Mouse (Mus musculus): Measurements from ENCODE around the gene Syn3. TPM values are rescaled to one million over a fixed set of nuclear protein-coding genes. Genes with fewer than 3 reads are reported as not detected.
"Not testable (repeated sequence)": the region's sequence is repeated elsewhere in the genome, so short reads cannot be mapped to it uniquely, and the experiment has no call there.

Syn3 gene
- total RNA-seq, 4 experiments from 2014 or later: 0.10 to 0.90 (median 0.57) TPM

DNA sequence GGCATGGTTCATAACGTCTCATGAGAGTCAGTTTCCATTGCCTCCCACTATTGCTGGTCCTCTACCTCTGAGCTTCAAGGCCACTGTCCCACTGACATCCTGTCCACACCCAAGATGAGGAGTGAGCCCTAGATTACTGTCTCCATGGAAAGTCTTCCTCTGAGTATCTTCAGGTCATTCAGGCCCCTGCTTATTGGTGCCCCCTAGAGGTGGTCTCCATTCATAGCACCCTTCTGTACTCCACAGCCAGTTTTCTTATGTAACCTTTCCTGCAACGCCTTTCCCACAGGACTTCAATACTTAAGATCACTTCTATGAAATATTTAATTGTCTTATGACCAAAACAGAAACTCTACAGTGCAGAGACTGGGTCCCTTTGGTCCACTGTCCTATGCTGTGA, 80.4 kb downstream of the Syn3 start:
- no peak for DNase-seq (ENCODE audit: low spot score in 2 of 2)

GRCm38 (mm10) chr10:86416806-86417205, 81.9 kb downstream of the Syn3 start:
- no peak for DNase-seq (ENCODE audit: low spot score in 2 of 2)

DNA sequence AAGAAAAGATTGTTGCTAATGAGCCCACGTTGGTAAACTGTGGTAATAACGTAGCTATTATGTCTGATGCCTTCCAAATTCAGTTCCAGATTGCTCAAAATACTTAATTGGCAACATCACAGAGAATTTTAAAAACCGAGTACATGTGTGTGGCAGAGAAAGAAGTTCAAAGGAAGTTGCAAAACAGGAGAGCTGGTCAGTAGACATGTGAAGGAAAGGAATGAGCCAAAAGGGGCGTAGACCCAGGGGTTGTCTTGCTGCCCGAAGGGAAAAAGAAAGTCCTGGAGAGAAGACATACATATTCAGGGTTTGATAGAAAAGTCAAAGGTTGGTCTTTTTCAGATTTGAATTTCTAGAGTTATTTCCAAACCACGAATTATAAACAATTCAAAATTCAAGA, 87.8 kb downstream of the Syn3 start:
- no peak for DNase-seq (ENCODE audit: low spot score in 2 of 2)

GRCm38 (mm10) chr10:86406952-86407351, 91.7 kb downstream of the Syn3 start:
- DNase-seq (ENCODE audit: low spot score in 2 of 2): no peak

GRCm38 (mm10) chr10:86398347-86398720, 100.4 kb downstream of the Syn3 start:
- DNase-seq (ENCODE audit: low spot score in 2 of 2): no peak

DNA sequence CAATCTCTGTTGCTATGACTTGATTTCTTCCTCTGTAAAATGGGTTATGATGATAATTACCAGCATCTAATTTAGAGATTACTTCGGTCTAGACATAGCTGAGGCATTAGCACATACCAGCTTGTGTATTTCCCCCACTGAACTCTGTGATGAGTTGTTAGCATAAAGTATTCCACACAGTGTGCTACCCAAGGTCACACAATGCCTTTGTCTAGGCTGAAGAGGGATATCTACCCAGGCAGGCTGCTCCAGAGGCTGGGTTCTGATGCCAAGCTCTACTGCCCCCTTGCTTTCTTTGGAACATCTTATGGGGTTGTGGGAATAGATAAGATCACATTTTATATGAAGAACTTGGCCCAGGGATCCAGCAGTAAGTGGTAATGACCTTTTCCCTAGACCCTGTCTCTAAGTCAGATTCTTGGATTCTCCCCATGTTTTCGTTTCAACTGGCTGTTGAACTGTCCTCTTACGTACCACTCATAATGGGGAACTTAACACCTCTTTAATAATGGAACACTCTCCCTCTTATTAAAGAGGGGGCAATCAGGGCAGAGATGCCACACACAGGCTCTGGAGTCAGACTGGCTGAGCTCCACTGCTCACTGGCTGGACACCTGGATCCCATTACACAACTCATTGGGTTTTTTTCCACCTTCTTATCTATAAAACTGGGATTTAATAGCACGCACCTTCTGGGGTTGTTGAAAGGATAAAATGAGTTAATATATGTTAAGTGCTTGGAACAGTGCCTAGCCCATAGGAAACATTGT, 100.9 kb downstream of the Syn3 start:
- DNase-seq (ENCODE audit: low spot score in 2 of 2): no peak

- no peak for DNase-seq (ENCODE audit: low spot score in 2 of 2)
Measured at GRCm38 (mm10) chr10:86392399-86392798, 106.3 kb downstream of the Syn3 start.

DNA sequence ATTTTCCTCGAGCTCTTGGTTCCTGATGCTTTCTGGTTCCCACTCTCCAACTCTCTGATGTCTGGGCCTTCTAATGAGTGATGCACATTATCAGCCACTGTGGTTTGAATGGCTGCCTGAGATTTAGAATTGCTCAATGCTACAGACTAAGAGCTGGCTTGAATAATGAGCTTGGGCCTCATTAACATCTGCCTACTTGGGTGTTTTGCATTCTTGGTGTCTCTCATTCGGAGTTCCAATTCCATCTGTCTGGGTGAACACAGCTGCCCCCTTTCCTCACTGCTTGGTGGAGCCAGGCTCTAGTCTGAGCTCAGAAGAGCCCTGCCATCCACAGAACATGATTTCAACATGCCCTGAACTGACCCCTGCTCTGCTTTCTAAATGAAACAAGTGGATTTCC, 108.8 kb downstream of the Syn3 start:
- no peak for DNase-seq (ENCODE audit: low spot score in 2 of 2)

- no peak for DNase-seq (ENCODE audit: low spot score in 2 of 2)
Measured at GRCm38 (mm10) chr10:86389357-86389756, 109.3 kb downstream of the Syn3 start.

DNA sequence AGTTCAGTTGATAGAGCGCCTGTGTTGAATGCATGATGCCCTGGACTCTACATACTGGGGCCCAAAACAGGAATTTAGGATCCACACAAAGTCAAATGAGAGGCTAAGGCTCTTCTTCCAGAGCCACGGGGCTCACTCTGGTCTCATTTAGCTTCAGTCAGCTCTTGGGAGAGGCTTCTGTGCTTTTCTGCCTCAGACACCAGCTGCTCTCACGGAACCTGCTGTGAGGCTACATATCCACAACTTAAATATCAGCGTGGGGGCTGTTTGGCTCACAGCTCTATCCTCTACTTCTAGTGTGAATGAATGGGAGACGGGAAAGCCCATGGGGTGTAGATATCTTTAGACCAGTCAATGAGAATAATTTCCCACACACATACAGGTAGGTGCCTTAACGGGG, 109.9 kb downstream of the Syn3 start:
- DNase-seq (ENCODE audit: low spot score in 2 of 2): no peak

DNA sequence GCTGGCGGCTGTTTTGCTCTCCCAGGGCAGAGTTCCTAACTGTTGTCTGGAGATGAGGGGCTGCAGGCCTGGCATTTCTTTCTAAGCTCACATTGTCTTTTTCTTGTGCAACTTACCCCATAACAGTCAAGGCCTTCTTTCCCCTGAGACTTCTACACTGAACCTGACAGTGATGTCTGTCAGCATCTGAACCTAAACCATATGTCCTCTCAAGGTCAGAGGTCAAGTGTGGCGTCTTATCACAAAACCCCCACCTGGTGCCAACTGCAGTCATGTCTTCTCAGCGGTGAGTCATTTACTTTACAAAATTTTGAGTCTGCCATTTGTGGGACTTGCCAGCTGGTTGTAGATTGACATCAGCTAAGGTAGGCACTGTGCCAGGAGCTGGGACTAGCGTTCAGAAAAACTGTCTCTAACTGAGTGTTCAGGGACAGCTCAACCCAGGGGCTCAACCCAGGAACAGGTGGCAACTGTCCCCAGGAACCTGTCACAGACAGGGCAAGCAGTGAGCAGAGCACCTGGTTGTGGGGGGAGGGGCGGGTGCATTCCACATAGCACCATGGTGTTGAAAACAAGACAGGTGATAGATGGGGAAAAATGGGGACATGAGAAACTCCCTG, 110.8 kb downstream of the Syn3 start:
- no peak for DNase-seq (ENCODE audit: low spot score in 2 of 2)

DNA sequence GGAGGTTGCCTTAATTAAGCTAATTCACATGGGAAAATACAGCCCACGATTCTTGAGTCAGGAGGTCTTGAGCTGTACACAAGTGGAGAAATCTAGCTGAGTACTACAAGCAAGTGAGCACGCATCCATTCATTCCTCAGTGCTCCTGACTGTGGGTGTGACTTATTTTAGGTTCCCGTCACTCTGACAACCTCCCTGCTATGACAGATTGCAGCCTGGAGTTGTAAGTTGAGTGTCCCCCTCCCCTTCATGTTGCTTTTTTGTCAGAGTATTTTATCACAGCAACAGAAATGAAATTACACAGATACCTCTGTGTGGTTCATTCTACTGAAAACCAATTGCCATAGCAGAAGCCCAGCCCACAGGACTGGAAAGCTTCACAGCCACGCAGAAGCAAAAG, 112.5 kb downstream of the Syn3 start:
- no peak for DNase-seq (ENCODE audit: low spot score in 2 of 2)

DNA sequence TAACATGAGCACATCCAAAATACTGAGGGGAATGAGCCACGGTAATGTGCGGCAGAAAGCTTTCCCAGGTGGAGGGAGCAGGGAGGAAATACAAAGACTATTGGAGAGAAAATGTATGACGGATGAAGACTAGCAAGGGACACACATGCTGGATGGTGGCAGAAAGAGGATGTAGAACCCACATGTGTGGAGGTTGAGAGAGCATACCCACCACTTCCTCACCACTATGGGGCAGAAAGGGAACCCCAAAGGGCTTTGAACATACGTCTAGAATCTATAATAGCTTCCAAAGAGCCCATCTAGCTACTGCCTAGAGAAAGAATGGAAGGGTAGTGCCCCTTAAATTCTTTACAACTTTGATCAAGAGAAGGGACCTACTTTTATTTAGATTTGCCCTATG, 113.0 kb downstream of the Syn3 start:
- no peak for DNase-seq (ENCODE audit: low spot score in 2 of 2)

DNA sequence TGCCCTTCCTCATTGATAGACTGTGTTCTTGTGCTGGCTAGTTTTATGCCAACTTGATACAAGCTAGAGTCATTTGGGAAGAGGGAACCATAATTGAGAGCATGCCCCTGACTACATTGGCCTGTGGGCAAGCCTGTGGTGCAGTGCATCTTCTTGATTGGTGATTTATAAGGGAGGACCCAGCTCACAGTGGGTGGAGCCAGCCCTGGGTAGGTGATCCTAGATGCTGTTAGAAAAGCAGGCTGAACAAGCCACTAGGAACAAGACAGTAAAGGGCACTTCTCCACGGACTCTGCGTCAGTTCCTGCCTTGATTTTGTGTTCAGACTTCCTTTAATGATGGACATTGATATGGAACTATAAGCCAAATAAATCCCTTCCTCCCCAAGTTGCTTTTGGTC, 114.0 kb downstream of the Syn3 start:
- DNase-seq (ENCODE audit: low spot score in 2 of 2): no peak

GRCm38 (mm10) chr10:86381922-86382260, 116.8 kb downstream of the Syn3 start:
- no peak for DNase-seq (ENCODE audit: low spot score in 2 of 2)

- no peak for DNase-seq (ENCODE audit: low spot score in 2 of 2)
Measured at GRCm38 (mm10) chr10:86381150-86381921, 117.4 kb downstream of the Syn3 start.

DNA sequence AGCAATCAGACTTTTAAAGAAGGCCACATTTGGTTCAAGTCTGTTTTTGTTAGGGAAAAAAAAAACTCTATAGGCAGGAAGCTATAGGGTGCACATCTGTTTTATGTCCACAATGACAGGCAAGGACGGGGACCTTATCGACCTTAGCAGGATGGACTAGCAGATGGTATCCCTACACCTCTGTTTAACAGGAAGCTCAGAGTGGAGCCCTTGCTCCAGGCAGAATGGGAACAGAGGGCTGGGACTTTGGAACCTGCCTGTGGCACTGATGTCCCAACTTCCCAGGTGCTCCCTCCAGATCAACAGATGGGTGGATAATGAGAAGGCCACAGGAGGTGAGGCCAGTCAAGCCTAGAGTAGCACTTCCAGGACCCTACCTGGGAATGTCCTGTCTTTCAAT, 118.1 kb downstream of the Syn3 start:
- no peak for DNase-seq (ENCODE audit: low spot score in 2 of 2)

- not testable (repeated sequence) for DNase-seq (ENCODE audit: low spot score in 2 of 2)
Measured at GRCm38 (mm10) chr10:86378803-86379202, 119.9 kb downstream of the Syn3 start.

- DNase-seq (ENCODE audit: low spot score in 2 of 2): peak in 1 of 2 experiments; percentile 13
Measured at GRCm38 (mm10) chr10:86376392-86377185, 122.1 kb downstream of the Syn3 start.

DNA sequence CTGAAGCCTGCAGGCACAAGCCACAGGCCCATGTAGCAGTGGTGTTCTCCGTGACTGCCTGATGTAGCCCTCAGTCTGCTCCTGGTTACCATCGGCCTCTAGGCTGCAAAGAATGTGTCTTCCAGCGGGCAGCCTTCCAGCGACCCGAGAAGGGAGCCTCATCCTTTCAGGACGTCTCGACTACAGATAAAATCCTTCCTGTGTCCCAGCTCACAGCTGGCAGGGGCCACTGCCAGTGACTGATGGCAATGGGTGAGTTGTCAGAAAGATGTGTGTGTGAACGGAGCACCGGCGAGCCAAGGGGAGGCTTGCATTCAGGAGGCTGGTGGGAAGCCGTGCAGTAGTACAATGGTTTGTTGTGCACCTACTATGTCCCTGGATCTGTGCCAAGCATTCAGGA, 122.8 kb downstream of the Syn3 start:
- DNase-seq (ENCODE audit: low spot score in 2 of 2): no peak

DNA sequence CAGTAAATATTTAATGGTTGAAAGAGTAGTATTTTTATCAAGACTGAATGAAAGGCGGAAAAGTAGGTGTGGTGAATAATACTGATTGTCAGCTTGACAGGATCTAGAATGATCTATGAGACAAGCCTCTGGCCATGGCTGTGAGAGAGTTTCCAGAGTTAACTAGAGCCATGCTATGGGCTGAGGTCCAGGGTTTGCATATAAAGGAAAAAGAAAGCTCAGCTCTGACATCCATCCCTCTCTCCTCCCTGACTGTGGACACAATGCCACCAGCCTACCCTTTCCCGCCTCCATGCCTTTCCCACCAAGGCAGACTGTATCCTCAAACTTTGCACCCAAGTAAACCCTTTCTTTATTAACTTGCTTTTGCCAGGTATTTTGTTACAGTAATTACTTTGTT, 124.6 kb downstream of the Syn3 start:
- DNase-seq (ENCODE audit: low spot score in 2 of 2): no peak

DNA sequence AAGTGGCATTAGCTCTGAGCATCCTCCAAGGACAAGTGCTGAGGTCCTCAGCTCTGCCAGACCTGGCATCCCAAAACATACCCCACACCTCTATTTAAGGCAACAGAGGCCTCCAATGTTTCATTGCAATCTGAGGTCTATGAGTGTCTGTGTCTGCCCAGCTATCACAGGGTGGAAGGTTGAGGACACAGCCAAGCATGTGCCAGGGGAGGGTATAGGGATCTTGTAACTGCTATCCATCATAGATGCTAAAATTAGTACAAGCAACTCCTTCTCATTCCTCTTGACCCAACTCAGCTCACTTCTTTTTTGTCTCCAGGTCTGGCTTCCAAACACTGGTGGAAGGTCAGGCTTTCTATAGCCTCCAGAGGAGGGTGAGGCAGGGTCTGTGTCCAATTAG, 127.1 kb downstream of the Syn3 start:
- DNase-seq (ENCODE audit: low spot score in 2 of 2): peak; percentile 18 to 55

All from gastrocnemius, adult 8-10 months (tissue).